Mouse (Mus musculus) embryonic fibroblast, embryonic 13.5 days (primary cell): ENCODE results near the gene Tmcc2. TPM values are rescaled to one million over a fixed set of nuclear protein-coding genes. Genes with fewer than 3 reads are reported as not detected.

Experiments
- H3K27ac ChIP-seq: 2 replicates; pipeline ENCODE4 v1.5.1; 2012; ENCODE audit warnings: low read length, control low read depth, inconsistent platforms; ENCODE audit not compliant: insufficient read depth
- H3K4me1 ChIP-seq: 2 replicates; pipeline ENCODE4 v1.6.1; 2011; ENCODE audit warnings: low read length; ENCODE audit not compliant: control insufficient read depth, insufficient read depth
- H3K4me3 ChIP-seq: 2 replicates; pipeline ENCODE4 v1.5.1; 2011; ENCODE audit warnings: mild to moderate bottlenecking, control low read depth, low read length; ENCODE audit not compliant: insufficient read depth
- CTCF ChIP-seq: IDR thresholded peaks from 2 replicates; pipeline ENCODE4 v1.5.1; 2011; ENCODE audit warnings: mild to moderate bottlenecking, control low read depth, low read length, moderate library complexity, borderline replicate concordance; ENCODE audit not compliant: insufficient read depth
- POLR2A ChIP-seq: IDR thresholded peaks from 2 replicates; pipeline ENCODE4 v1.6.1; 2011; ENCODE audit warnings: low read depth, mild to moderate bottlenecking, control low read depth, low read length, moderate library complexity
- polyA plus RNA-seq: library from polyadenylated mRNA; stranded (reverse); fragments of >200 nt; gene quantifications from 2 replicates; pipeline ENCODE4 v1.2.4, GENCODE M21; 2011; ENCODE audit warnings: low read depth; ENCODE audit not compliant: missing spikeins, insufficient read length

The Tmcc2 gene
- polyA plus RNA-seq, 1 experiment: 12.6 TPM

GRCm38 (mm10) chr1:132371298-132372081, 19.6 kb downstream of the Tmcc2 start:
- TF ChIP-seq POLR2A: no peak
- no peak for TF ChIP-seq CTCF
- Histone ChIP-seq H3K4me1 (peaks cover 9% of the 10 kb centered on the region; the same call in 1 of the 2 replicates), H3K27ac (no peak overlapping the region), H3K4me3 (no peak overlapping the region)

GRCm38 (mm10) chr1:132370681-132371173, 20.4 kb downstream of the Tmcc2 start:
- H3K27ac ChIP-seq: no peak overlapping the region
- no peak for TF ChIP-seq CTCF
- TF ChIP-seq POLR2A: no peak
- H3K4me3 ChIP-seq: no peak overlapping the region
- peaks cover 6% of the 10 kb centered on the region; the same call in 1 of the 2 replicates for H3K4me1 ChIP-seq

- TF ChIP-seq CTCF (peak; percentile 87), POLR2A (no peak)
- Histone ChIP-seq H3K4me3 (no peak overlapping the region), H3K27ac (no peak overlapping the region), H3K4me1 (peaks cover 6% of the 10 kb centered on the region; the same call in 1 of the 2 replicates)
These were observed 23.2 kb downstream of the Tmcc2 start for GRCm38 (mm10) chr1:132367692-132368506.

- TF ChIP-seq CTCF (no peak), POLR2A (no peak)
- Histone ChIP-seq H3K27ac (no peak overlapping the region), H3K4me1 (peaks cover 6% of the 10 kb centered on the region; the same call in 1 of the 2 replicates), H3K4me3 (no peak overlapping the region)
These were observed 24.1 kb downstream of the Tmcc2 start for GRCm38 (mm10) chr1:132366937-132367336.

GRCm38 (mm10) chr1:132366235-132366634, 24.8 kb downstream of the Tmcc2 start:
- H3K4me1 ChIP-seq: peaks cover 6% of the 10 kb centered on the region; the same call in 1 of the 2 replicates
- no peak overlapping the region for H3K27ac ChIP-seq
- TF ChIP-seq POLR2A (no peak), CTCF (no peak)
- no peak overlapping the region for H3K4me3 ChIP-seq

GRCm38 (mm10) chr1:132365645-132366044, 25.4 kb downstream of the Tmcc2 start:
- no peak for TF ChIP-seq POLR2A
- no peak for TF ChIP-seq CTCF
- no peak overlapping the region for H3K27ac ChIP-seq
- no peak overlapping the region for H3K4me3 ChIP-seq
- peaks cover 3% of the 10 kb centered on the region; the same call in 1 of the 2 replicates for H3K4me1 ChIP-seq

- TF ChIP-seq POLR2A (no peak), CTCF (no peak)
- Histone ChIP-seq H3K27ac (no peak overlapping the region), H3K4me3 (no peak overlapping the region), H3K4me1 (0 out of 2 replicates have a peak, but pooled peaks cover 3% of the 10 kb centered on the region)
These were observed 26.1 kb downstream of the Tmcc2 start for GRCm38 (mm10) chr1:132364896-132365557.

- H3K4me3 ChIP-seq: no peak overlapping the region
- H3K4me1 ChIP-seq: 0 out of 2 replicates have a peak, but pooled peaks cover 3% of the 10 kb centered on the region
- no peak for TF ChIP-seq CTCF
- no peak for TF ChIP-seq POLR2A
- H3K27ac ChIP-seq: no peak overlapping the region
These were observed 26.7 kb downstream of the Tmcc2 start for GRCm38 (mm10) chr1:132364388-132364787.

- Histone ChIP-seq H3K4me3 (no peak overlapping the region), H3K4me1 (no peaks in the 10 kb centered on the region), H3K27ac (no peak overlapping the region)
- TF ChIP-seq POLR2A (no peak), CTCF (no peak)
These were observed 29.1 kb downstream of the Tmcc2 start for GRCm38 (mm10) chr1:132361959-132362358.

GRCm38 (mm10) chr1:132356841-132357240, 34.2 kb downstream of the Tmcc2 start:
- no peak for TF ChIP-seq POLR2A
- TF ChIP-seq CTCF: no peak
- peaks cover 9% of the 10 kb centered on the region; the same call in 1 of the 2 replicates for H3K4me1 ChIP-seq
- H3K27ac ChIP-seq: no peak overlapping the region
- no peak overlapping the region for H3K4me3 ChIP-seq
